Mouse (Mus musculus) retina, postnatal 7 days (tissue): Measurements from ENCODE around the gene Ctcfl.

Source experiments
- DNase-seq: peaks from one replicate; pipeline ENCODE4 v3.0.0-alpha.2; 2012; ENCODE audit warnings: low read depth, low spot score

Gene Ctcfl

DNA sequence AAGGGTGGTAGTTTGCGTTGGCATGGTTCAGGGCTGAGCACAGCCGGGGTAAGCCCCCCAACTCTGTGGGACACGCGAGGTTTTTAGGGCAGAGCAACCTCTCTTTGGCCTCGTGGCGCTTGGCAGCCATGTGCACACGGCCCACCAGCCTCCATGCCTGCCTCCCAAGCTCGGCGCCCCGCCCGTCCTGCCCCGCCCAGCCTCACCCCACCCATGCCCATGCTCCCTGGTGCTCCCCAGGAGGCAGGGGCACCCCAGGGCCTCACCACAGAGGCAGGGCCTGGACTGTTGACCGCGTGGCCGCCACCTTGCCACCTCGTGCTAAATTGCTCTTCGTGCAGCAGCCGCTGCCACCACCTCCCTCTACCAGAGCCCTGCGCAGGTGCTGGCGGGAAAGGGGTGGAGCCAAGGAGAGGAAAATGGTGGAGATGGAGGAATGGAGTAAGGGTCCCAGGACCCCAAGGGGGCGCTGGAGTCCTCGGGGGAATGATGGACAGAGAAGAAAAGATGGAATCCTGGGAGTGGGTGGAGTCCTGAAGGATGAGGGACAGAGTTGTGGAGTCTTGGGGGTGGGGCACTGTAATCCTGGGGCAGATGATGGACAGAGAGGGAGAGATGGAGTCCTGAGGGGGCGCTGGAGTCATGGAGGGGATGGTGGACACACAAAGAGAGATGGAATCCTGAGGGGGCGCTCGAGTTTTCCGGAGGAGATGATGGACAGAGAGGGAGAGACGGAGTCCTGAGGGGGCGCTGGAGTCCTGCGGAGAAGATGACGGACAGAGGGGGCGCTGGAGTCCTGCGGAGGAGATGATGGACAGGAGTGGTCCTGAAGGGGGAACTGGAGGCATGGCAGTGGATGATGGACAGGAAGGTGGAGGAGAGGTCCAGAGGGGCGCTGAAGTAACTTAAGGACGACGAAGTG is at the start of gene Ctcfl:
Ctcfl (minus strand) TSS at position 503 of the 922 bp plus-strand sequence.
- DNase-seq = no peak

DNA sequence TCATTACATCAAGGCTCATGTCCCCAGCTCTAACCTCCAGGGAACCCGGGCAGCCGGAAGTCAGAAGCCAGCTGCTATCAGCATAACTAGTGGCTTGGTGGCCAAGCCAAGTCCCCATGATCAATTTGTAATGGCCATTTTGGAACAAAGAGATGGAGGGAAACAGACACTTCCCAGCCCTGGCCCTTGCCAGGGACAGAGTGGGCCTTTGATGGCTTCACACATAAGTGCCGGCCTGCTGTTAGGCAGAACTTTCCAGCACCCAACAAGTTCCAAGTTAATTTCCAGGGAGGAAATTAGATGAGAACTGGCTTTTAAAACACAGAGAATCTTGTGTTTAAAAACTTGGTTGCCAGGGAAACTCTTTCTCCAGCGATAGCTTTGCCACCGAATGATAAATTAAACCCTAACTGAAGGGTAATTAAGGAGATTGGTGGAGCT is 49.1 kb upstream of the Ctcfl start:
- no peak for DNase-seq

DNA sequence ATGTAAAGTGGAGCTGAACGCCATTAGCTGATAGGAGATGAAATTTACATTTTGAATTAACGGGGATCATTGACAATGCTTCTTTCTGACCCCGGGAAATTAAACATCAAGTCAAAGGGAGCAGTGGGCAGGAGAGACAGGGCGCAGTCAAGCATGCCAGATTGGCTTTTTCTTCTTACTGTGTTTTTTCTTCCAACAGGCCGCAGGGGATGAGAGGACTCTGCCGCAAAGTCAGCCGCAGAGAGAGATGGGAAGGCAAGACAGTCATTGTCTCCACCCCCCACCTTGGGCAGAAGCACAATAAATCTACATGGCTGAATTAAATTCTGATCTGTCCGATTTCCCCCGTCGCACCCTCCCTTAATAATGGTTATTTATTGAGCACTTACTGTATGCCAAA is 46.0 kb upstream of the Ctcfl start:
- DNase-seq = no peak

DNA sequence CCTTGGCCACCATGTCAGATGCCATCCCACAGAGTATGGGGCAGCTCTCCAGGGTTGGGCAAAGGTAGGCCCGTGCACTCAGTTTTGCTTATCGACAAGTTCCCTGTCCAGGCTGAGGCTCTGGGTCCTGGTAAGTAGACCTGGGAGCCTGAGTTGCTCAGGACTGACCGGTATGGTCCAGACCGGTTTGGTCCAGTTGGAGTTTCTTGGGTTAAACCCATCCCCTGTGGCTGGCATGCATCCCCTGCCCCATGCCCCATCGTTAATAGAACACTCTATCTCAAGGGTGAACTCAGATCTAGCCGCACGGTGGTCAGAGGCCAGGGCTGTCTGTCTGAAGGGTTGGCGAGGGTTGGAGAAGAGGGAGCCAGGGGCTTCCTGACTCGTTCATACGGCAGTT is 45.6 kb upstream of the Ctcfl start:
- no peak for DNase-seq

DNA sequence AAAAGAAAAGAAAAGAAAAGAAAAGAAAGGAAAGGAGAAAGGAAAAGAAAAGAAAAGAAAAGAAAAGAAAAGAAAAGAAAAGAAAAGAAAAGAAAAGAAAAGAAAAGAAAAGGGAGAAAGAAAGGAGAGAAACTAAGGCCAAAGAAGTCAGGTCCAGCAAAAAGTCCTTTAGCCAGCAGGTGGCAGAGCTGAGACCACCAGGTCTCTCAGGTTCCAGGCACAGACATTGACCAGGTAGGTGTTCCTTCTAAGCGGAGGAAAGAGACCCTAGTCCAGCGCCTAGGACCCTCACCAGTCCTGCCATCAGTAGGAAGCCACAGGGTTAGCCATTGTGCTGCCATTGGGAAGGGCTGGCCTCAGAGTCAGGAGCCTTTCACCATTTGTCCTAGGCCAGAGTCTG is 45.0 kb upstream of the Ctcfl start:
- no peak for DNase-seq

DNA sequence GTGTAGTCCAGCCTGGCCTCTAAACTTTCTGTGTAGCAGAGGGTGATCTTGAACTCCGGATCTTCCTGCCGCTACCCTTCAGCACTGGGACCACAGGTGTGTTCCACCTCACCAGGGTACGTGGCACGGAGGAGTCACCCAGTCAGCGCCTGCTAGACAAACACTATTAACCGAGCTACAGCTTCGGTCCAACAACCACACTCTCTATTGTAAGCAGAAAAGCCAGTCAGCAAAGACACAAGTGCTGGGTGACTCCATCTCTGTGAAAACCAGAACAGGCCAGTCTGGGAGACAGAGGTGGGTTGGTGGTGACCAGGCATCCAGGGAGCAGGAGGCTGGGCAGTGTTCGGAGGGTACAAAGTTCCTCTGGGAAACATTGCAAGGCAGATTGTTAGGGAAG is 44.1 kb upstream of the Ctcfl start:
- no peak for DNase-seq

DNA sequence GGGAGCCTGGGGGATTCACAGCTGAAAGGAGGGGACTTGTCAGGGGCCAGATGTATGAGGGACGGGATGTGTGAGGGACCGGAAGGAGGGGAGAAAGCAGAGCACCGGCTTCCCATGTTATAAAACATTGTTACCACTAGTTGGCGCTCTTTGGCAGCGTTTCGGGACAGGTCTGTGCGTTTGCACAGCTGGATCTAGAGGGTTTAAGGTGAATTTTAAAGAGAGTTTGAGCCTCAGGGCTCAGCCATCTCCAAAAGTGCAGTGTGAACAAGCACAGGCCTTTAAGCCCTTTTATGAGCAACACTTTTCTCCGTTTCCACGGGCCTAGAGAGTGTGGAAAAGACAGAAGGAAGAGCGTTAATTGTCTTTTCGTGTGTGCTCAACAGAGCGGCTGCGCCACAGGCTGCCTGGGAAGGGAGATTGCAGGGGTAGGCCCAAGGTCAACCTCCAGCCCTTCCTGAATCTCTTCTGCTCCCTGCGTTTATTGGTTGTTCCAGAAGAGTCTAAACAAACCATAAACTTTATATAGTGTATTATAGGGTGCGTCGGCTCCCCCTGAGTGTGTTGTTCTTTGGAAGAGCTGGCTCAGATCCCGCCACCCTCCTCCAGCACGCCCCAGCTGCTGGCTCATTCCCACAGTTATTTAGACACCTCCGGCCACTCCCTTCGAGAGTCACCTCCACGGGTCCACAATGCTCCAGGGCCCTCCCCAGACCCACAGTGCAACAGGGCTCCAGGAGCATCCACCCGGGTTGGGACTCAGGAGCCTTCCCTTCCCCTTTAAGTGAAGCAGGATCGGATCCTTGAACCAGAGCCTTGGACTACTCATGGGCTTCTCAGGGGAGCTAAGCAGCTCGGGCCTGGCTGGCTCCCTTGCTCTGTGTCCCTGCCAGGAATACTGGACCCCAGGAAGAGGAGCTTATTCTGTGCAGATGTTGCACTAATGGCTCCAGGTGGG is 40.3 kb upstream of the Ctcfl start:
- DNase-seq = peak; percentile 53

DNA sequence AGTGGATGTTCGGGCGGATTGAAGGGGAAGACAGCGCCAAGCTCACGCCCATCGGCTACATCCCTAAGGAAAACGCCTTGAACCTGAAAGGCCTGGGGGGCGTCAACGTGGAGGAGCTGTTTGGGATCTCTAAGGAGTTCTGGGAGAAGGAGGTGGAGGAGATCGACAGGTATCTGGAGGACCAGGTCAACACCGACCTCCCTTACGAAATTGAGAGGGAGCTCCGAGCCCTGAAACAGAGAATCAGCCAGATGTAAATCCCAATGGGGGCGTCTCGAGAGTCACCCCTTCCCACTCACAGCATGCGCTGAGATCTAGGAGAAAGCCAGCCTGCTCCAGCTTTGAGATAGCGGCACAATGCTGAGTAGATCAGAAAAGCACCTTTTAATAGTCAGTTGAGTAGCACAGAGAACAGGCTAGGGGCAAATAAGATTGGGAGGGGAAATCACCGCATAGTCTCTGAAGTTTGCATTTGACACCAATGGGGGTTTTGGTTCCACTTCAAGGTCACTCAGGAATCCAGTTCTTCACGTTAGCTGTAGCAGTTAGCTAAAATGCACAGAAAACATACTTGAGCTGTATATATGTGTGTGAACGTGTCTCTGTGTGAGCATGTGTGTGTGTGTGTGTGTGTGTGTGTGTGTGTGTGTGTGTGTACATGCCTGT is 39.2 kb upstream of the Ctcfl start:
- no peak for DNase-seq

DNA sequence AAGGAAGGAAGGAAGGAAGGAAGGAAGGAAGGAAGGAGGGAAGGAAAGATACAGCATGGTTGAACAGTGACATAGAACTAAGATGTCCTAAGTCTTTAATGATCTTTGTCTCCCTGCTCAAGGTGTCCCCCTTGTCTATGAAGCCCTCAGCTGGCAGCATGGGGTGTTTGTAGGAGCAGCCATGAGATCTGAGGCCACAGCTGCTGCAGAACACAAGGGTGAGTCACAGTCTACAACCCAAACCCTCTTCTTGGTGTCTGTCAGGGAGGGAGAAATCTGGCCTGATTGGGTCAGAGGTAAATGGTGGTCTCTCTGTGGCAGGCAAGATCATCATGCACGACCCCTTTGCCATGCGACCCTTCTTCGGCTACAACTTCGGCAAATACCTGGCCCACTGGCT is 38.5 kb upstream of the Ctcfl start:
- no peak for DNase-seq

DNA sequence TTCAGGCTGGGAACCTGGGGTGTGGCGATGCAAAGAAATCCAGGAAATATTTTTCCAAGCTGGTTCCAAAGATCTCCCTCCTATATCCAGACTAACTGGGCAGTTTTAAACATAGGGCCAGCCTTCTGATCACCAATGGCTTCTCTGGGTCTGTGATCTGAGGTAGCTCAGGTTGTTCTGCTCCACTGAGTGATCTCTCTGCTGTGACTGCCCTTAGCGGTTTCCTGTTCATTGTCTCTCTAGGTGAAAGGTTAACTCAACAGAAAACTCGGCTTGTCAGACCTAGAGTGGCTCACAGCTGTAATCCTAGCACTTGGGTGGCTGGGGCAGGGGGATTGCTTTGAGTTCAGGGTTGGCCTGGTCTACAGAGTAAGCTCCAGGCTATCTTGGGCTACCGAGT is 38.1 kb upstream of the Ctcfl start:
- DNase-seq = no peak

DNA sequence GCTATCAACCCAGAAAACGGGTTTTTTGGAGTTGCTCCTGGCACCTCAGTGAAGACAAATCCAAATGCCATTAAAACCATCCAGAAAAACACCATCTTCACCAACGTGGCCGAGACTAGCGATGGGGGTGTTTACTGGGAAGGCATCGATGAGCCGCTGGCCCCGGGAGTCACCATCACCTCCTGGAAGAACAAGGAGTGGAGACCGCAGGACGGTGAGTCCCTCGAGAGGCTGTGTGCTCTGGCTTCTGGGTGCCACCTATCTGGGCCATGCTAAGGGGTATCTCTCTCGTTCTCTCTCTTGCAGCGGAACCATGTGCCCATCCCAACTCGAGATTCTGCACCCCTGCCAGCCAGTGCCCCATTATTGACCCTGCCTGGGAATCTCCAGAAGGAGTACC is 37.6 kb upstream of the Ctcfl start:
- no peak for DNase-seq

DNA sequence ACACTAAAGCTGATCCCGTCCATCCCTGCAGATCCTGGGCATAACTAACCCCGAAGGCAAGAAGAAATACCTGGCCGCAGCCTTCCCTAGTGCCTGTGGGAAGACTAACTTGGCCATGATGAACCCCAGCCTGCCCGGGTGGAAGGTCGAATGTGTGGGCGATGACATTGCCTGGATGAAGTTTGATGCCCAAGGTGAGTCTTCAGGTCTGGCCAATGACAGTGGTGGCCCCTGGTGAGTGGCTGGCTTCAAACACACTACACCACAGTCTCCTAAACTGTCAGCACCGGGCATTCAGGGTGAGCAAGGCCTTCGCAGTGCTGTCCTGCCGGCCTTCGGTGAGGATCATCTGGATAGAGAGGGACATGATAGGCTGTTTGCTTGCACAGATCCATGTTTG is 36.6 kb upstream of the Ctcfl start:
- no peak for DNase-seq

DNA sequence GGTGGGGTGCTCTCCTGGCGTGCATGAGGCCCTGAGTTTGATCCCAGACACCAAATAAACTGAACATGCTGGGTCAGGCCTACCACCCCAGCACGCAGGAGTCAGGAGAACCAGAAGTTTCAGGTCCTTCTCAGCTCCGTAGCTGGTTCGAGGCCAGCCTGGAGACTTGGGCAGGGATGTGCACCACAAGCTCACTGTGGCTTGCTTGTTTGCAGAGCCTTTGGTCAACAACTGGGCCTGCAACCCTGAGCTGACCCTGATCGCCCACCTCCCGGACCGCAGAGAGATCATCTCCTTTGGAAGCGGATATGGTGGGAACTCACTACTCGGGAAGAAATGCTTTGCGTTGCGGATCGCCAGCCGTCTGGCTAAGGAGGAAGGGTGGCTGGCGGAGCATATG is 35.6 kb upstream of the Ctcfl start:
- no peak for DNase-seq

DNA sequence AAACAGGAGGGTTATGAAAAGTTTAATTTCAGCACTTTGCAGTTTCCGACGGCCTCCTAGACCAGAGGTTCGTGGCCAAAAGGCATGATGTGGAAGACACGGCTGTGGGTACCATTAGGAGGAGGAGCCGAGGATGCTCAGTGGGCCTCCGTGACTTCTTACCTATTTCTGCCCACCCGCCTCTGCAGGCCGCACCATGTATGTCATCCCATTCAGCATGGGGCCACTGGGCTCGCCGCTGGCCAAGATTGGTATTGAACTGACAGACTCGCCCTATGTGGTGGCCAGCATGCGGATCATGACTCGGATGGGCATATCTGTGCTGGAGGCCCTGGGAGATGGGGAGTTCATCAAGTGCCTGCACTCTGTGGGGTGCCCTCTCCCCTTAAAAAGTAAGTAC is 35.2 kb upstream of the Ctcfl start:
- DNase-seq = no peak

DNA sequence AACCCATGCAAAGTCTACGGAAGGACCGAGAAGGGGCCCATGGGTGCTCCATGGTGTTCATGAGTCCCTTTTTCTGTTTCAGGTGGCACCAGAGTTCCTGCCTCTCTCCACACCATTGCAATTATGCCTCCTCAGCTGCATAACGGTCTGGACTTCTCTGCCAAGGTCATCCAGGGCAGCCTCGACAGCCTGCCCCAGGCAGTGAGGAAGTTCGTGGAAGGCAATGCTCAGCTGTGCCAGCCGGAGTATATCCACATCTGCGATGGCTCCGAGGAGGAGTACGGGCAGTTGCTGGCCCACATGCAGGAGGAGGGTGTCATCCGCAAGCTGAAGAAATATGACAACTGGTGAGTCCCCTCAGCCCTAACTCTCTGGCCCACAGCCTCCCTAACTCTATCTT is 33.9 kb upstream of the Ctcfl start:
- no peak for DNase-seq

DNA sequence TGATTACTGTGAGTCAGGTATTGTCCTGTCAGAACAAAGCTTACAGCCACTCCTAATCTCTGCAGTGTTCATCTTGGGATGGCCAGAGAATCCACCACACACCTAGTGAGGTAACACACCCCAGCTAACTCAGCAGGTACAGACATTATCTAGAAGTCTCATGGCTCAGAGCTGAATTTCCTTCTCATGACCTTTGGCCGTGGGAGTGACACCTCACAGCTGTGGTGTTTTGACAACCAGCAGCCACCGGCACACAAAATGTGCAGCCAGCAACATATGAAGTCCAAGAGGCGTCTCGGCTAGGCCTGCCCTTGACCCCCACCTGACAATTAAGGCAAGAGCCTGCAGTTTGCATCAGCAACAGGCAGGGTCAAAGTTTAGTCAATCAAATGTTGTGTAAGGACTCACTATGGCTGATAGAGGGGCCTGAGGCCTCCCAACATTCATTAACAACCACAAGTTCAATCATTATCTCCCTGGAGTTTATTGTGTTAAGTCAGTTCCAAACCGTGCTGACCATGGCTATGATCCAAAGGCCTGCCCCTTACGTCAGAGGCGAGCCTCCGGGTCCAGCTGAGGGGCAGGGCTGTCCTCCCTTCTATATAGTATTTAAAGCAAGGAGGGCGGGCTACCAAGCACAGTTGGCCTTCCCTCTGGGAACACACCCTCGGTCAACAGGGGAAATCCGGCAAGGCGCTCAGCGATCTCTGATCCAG is 33.3 kb upstream of the Ctcfl start, which contains the start of gene Pck1:
Pck1 (plus strand) TSS at position 613 of the 716 bp plus-strand sequence.
- no peak for DNase-seq

DNA sequence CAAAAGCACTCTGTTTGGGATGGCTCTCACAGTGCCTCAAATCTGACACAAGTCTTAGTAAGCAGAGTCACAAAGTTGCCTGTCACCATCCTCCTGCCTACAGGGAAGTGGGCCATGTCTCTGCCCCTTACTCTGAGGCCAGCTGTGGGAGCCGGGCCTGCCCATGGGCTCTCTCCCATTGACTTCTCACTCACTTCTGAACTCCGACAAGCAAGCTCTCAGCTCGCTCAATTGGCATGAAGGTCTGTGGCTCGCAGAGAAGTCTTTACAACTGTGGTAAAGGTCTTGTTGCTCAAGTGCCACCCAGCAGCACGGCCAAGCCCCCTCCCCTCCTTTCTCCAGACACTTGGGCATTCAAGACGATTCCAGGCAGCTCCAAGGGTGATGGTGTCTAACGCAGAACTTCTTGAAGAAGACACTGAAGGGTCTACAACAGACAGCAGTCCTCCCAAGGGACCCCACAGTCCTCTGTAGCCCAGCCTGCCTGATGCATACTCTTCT is 32.5 kb upstream of the Ctcfl start:
- DNase-seq = no peak

DNA sequence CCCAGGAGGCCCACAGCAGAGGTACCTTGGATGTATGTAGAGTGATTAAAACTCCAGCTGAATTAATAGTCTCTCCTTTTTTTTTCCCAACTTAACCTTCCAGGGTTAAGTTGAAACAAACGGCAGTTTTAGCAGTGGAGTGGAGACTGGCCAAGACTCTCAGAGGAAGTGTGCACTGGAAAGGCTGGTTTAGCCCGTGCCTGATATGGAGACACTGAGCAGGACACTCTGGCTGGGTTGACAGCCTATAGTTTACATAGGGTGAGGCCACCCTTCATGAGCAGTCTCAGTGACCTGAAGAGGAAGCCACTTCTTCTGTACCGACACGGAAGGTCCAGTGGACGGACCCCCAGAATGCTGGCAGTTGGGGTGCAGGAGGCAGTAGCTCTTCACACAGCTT is 32.0 kb upstream of the Ctcfl start:
- DNase-seq = no peak

DNA sequence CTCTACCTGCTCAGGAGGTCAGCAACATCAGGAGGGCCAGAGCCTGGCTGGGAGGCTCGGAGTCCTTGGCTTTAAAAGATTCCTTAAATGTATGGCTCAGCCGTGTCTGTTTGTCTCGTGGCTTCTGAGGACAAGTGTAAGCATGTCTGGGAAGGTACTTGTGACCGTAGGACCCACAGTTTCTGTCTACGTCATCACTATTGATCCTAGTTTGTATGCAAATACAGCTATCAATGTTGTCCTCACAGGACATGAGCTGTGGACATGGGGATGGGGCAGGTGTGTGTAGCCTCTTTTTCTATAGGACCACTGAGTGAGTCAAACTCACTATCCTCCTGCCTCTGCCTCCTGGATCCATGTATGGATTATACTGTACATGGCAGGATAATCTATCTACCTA is 28.7 kb upstream of the Ctcfl start:
- no peak for DNase-seq

DNA sequence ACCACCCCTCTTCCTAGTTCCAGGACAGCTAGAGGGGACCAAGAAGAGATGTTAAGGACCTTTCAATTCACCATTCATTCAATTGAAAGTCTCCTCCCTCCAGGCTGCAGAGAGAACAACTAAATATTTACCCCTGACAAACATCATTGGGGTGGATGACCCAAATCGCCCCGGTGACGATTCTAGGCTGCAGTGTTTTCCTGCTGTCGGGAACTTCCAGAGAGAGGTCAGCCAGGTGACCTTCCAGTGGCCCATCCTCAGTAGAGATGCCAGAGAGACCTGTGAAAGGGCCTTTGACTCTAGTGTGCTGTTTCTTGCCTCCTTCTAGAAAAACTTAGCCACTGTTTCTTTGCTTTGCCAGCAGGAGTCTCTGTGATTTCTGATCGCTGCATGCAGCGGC is 27.4 kb upstream of the Ctcfl start:
- no peak for DNase-seq

DNA sequence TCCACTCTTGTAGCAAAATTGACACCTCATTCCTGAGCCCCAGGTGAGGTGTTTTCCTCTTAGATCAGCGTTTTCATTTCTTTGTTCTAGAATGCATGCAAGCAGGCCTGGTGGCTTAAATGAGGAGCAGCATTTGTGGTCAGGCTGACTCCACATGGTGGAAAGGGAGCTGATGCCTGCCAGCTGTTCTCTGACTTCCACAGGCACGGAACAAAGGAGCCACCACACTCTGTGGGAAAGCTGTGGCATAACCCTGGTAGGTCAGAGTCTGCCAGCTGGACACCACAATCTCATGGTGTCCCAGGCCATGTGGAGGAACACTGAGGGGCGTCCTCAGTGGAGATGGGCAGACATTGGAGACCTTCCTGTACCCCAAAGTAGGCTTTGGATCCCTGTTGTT is 26.5 kb upstream of the Ctcfl start:
- no peak for DNase-seq
